Mouse (Mus musculus): ENCODE measurements at regions not wholly inside any gene's neighbourhood (a gene's known extent, or its start where the extent isn't known, plus 50 kb on each side); places are given as distances from the start of the nearest gene placed in this dataset.

- no peaks in the 10 kb centered on the region for H3K27me3 ChIP-seq (ENCODE audit: control insufficient read depth, insufficient read depth, low read length)
- H3K27ac ChIP-seq (replicated peaks; ENCODE audit: insufficient read depth, low read depth, low read length) = no peak overlapping the region
- no peak for DNase-seq (ENCODE audit: extremely low read depth, low read depth, low spot score)
- H3K79me2 ChIP-seq (ENCODE audit: control insufficient read depth, insufficient read depth, low read length) = no peaks in the 10 kb centered on the region
- H3K4me3 ChIP-seq (ENCODE audit: insufficient read depth, low read depth, low read length) = no peak overlapping the region
- no peak for TF ChIP-seq CTCF (IDR thresholded peaks at IDR 0.05; ENCODE audit: low read depth, low read length)
- TF ChIP-seq POLR2A (IDR thresholded peaks at IDR 0.05; ENCODE audit: extremely low read depth, insufficient read depth, low read length) = no peak
- H3K36me3 ChIP-seq (ENCODE audit: control insufficient read depth, insufficient read depth, low read length) = no peaks in the 10 kb centered on the region
- H3K4me1 ChIP-seq (ENCODE audit: control insufficient read depth, insufficient read depth, low read length) = no peaks in the 10 kb centered on the region
- 39% methylated on average over 10 of the region's 10 CpGs for WGBS
- no peak overlapping the region for H3K9ac ChIP-seq (ENCODE audit: low read depth, low read length)
These were observed 58.5 kb upstream of the Fbxl7 start for GRCm38 (mm10) chr15:26953818-26954385.

- H3K27ac ChIP-seq (replicated peaks; ENCODE audit: insufficient read depth, low read depth, low read length) = no peak overlapping the region
- no peaks in the 10 kb centered on the region for H3K4me1 ChIP-seq (ENCODE audit: control insufficient read depth, insufficient read depth, low read length)
- 79% methylated on average over 2 of the region's 2 CpGs for WGBS
- no peak for DNase-seq (ENCODE audit: extremely low read depth, low read depth, low spot score)
- TF ChIP-seq CTCF (IDR thresholded peaks at IDR 0.05; ENCODE audit: low read depth, low read length) = no peak
- TF ChIP-seq POLR2A (IDR thresholded peaks at IDR 0.05; ENCODE audit: extremely low read depth, insufficient read depth, low read length) = no peak
- no peak overlapping the region for H3K9ac ChIP-seq (ENCODE audit: low read depth, low read length)
- no peaks in the 10 kb centered on the region for H3K36me3 ChIP-seq (ENCODE audit: control insufficient read depth, insufficient read depth, low read length)
- H3K27me3 ChIP-seq (ENCODE audit: control insufficient read depth, insufficient read depth, low read length) = no peaks in the 10 kb centered on the region
- H3K4me3 ChIP-seq (ENCODE audit: insufficient read depth, low read depth, low read length) = no peak overlapping the region
- no peaks in the 10 kb centered on the region for H3K79me2 ChIP-seq (ENCODE audit: control insufficient read depth, insufficient read depth, low read length)
These were observed 63.6 kb upstream of the Fbxl7 start for GRCm38 (mm10) chr15:26958980-26959379.

GRCm38 (mm10) chr15:26968392-26969025 is 73.1 kb upstream of the Fbxl7 start:
- WGBS = 76% methylated on average over 5 of the region's 5 CpGs
- Histone ChIP-seq H3K4me1 (ENCODE audit: control insufficient read depth, insufficient read depth, low read length) (no peaks in the 10 kb centered on the region), H3K27me3 (ENCODE audit: control insufficient read depth, insufficient read depth, low read length) (no peaks in the 10 kb centered on the region), H3K36me3 (ENCODE audit: control insufficient read depth, insufficient read depth, low read length) (no peaks in the 10 kb centered on the region), H3K9ac (ENCODE audit: low read depth, low read length) (no peak overlapping the region), H3K4me3 (ENCODE audit: insufficient read depth, low read depth, low read length) (no peak overlapping the region), H3K79me2 (ENCODE audit: control insufficient read depth, insufficient read depth, low read length) (no peaks in the 10 kb centered on the region), H3K27ac (replicated peaks; ENCODE audit: insufficient read depth, low read depth, low read length) (no peak overlapping the region)
- DNase-seq (ENCODE audit: extremely low read depth, low read depth, low spot score) = no peak
- TF ChIP-seq CTCF (IDR thresholded peaks at IDR 0.05; ENCODE audit: low read depth, low read length) (no peak), POLR2A (IDR thresholded peaks at IDR 0.05; ENCODE audit: extremely low read depth, insufficient read depth, low read length) (no peak)

GRCm38 (mm10) chr15:26970770-26971169 is 75.4 kb upstream of the Fbxl7 start:
- Histone ChIP-seq H3K4me1 (ENCODE audit: control insufficient read depth, insufficient read depth, low read length) (no peaks in the 10 kb centered on the region), H3K9ac (ENCODE audit: low read depth, low read length) (no peak overlapping the region), H3K27ac (replicated peaks; ENCODE audit: insufficient read depth, low read depth, low read length) (no peak overlapping the region), H3K4me3 (ENCODE audit: insufficient read depth, low read depth, low read length) (no peak overlapping the region), H3K27me3 (ENCODE audit: control insufficient read depth, insufficient read depth, low read length) (no peaks in the 10 kb centered on the region), H3K79me2 (ENCODE audit: control insufficient read depth, insufficient read depth, low read length) (no peaks in the 10 kb centered on the region), H3K36me3 (ENCODE audit: control insufficient read depth, insufficient read depth, low read length) (no peaks in the 10 kb centered on the region)
- 88% methylated on average over 1 of the region's 1 CpGs for WGBS
- TF ChIP-seq POLR2A (IDR thresholded peaks at IDR 0.05; ENCODE audit: extremely low read depth, insufficient read depth, low read length) = no peak
- TF ChIP-seq CTCF (IDR thresholded peaks at IDR 0.05; ENCODE audit: low read depth, low read length) = no peak
- DNase-seq (ENCODE audit: extremely low read depth, low read depth, low spot score) = no peak

- WGBS = 58% methylated on average over 1 of the region's 1 CpGs
- Histone ChIP-seq H3K4me3 (ENCODE audit: insufficient read depth, low read depth, low read length) (no peak overlapping the region), H3K36me3 (ENCODE audit: control insufficient read depth, insufficient read depth, low read length) (no peaks in the 10 kb centered on the region), H3K9ac (ENCODE audit: low read depth, low read length) (no peak overlapping the region), H3K4me1 (ENCODE audit: control insufficient read depth, insufficient read depth, low read length) (no peaks in the 10 kb centered on the region), H3K79me2 (ENCODE audit: control insufficient read depth, insufficient read depth, low read length) (no peaks in the 10 kb centered on the region), H3K27me3 (ENCODE audit: control insufficient read depth, insufficient read depth, low read length) (no peaks in the 10 kb centered on the region), H3K27ac (replicated peaks; ENCODE audit: insufficient read depth, low read depth, low read length) (no peak overlapping the region)
- DNase-seq (ENCODE audit: extremely low read depth, low read depth, low spot score) = no peak
- no peak for TF ChIP-seq CTCF (IDR thresholded peaks at IDR 0.05; ENCODE audit: low read depth, low read length)
- TF ChIP-seq POLR2A (IDR thresholded peaks at IDR 0.05; ENCODE audit: extremely low read depth, insufficient read depth, low read length) = no peak
These were observed 97.7 kb upstream of the Fbxl7 start for GRCm38 (mm10) chr15:26993054-26993453.

GRCm38 (mm10) chr15:27009069-27009468 is 113.7 kb upstream of the Fbxl7 start:
- no peak overlapping the region for H3K27ac ChIP-seq (replicated peaks; ENCODE audit: insufficient read depth, low read depth, low read length)
- H3K4me1 ChIP-seq (ENCODE audit: control insufficient read depth, insufficient read depth, low read length) = no peaks in the 10 kb centered on the region
- no peak overlapping the region for H3K9ac ChIP-seq (ENCODE audit: low read depth, low read length)
- no peak for DNase-seq (ENCODE audit: extremely low read depth, low read depth, low spot score)
- H3K27me3 ChIP-seq (ENCODE audit: control insufficient read depth, insufficient read depth, low read length) = no peaks in the 10 kb centered on the region
- no peak overlapping the region for H3K4me3 ChIP-seq (ENCODE audit: insufficient read depth, low read depth, low read length)
- H3K36me3 ChIP-seq (ENCODE audit: control insufficient read depth, insufficient read depth, low read length) = no peaks in the 10 kb centered on the region
- no peaks in the 10 kb centered on the region for H3K79me2 ChIP-seq (ENCODE audit: control insufficient read depth, insufficient read depth, low read length)
- TF ChIP-seq POLR2A (IDR thresholded peaks at IDR 0.05; ENCODE audit: extremely low read depth, insufficient read depth, low read length) (no peak), CTCF (IDR thresholded peaks at IDR 0.05; ENCODE audit: low read depth, low read length) (no peak)
- 46% methylated on average over 4 of the region's 4 CpGs for WGBS
